Mouse (Mus musculus): ENCODE measurements around the gene Cubn.

DNA sequence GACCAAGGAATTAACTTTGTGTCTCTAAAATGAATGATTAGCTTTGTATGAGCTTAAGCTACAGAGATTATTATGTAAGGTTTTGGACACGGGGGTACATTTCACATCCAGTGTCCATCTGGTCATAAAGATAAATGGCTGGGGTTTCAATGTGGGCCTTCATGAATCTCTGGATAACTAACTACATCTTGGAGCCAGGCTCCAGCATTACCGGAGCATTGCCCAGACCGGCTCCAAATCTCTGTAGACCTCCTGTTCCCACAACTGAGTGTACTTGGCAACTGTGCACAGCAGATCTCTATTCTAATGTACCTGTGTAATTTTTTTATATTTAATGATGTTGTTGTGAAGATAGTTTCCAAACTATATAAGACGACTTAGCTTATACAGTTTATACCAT is 115.4 kb downstream of the Cubn start:
- no peak for TF ChIP-seq POLR2A (IDR thresholded peaks at IDR 0.05; ENCODE audit: borderline replicate concordance, insufficient read depth, low read length)
- no peak for TF ChIP-seq CTCF (IDR thresholded peaks at IDR 0.05; ENCODE audit: borderline replicate concordance, insufficient read depth, low read depth, low read length)

All from cerebellum, adult 2 months (tissue).